Comparison of ENCODE assay signal across 9 mouse cellular contexts in genomic region chr11:67861399-67861838, GRCm38 (mm10).
DNase-seq lines count a peak whose midpoint lies in the region; ATAC-seq and TF ChIP-seq lines count a peak whose summit lies in the region.
"Had no signal": no experiment of that assay in that cellular context is flagged by ENCODE, and none has a peak within 500 bp of the region (broad histone marks: within the 10 kb centered on the region; RNA-seq: fewer than 3 reads in every experiment).

No protein-coding gene starts in this region.

- H3K36me3 ChIP-seq in kidney, embryonic 16.5 days (ENCODE audit: insufficient read depth, low read length) = no peaks in the 10 kb centered on the region
- H3K36me3 ChIP-seq in intestine, embryonic 14.5 days (ENCODE audit: control insufficient read depth, insufficient read depth, low read length) = no peaks in the 10 kb centered on the region
- H3K36me3 ChIP-seq in neural tube, embryonic 12.5 days = no peaks in the 10 kb centered on the region
- H3K36me3 ChIP-seq: stomach, embryonic 15.5 days had no signal

- no peak overlapping the region for H3K4me2 ChIP-seq in kidney, embryonic 16.5 days (replicated peaks; ENCODE audit: low read depth, low read length)
- 0 out of 2 replicates have a peak overlapping the region, but pooled peaks have one; percentile 7 for H3K4me2 ChIP-seq in intestine, embryonic 14.5 days (ENCODE audit: low read length)
- peak overlapping the region; percentile 1; the same call in 1 of the 2 replicates for H3K4me2 ChIP-seq in neural tube, embryonic 12.5 days (replicated peaks)
- H3K4me2 ChIP-seq: stomach, embryonic 15.5 days had no signal

- no peak for ATAC-seq in kidney, embryonic 16.5 days (ENCODE audit: low FRiP score, low TSS enrichment)
- ATAC-seq in intestine, embryonic 14.5 days (replicated peaks; ENCODE audit: low FRiP score, low TSS enrichment, low read depth) = no peak
- ATAC-seq in neural tube, embryonic 12.5 days (ENCODE audit: low FRiP score, low read depth) = no peak
- ATAC-seq in frontal cortex, adult (ENCODE audit: low TSS enrichment) = no peak

- TF ChIP-seq POLR2A in brain, embryonic 14.5 days (IDR thresholded peaks at IDR 0.05; ENCODE audit: borderline replicate concordance, extremely low read depth, insufficient read depth, insufficient read length, poor library complexity, severe bottlenecking) = no peak

- WGBS in kidney, embryonic 16.5 days = 10% methylated on average over 7 of the region's 7 CpGs
- WGBS in intestine, embryonic 14.5 days = 7% methylated on average over 7 of the region's 7 CpGs
- WGBS in neural tube, embryonic 12.5 days = 11% methylated on average over 7 of the region's 7 CpGs

- H3K4me1 ChIP-seq in kidney, embryonic 16.5 days (ENCODE audit: insufficient read depth, low read length) = peaks cover 13% of the 10 kb centered on the region
- H3K4me1 ChIP-seq in intestine, embryonic 14.5 days (replicated peaks; ENCODE audit: control insufficient read depth, insufficient read depth, low read length) = peaks cover 12% of the 10 kb centered on the region
- peaks cover 7% of the 10 kb centered on the region for H3K4me1 ChIP-seq in neural tube, embryonic 12.5 days

- no peaks in the 10 kb centered on the region for H3K27me3 ChIP-seq in kidney, embryonic 16.5 days (ENCODE audit: insufficient read depth, low read length)
- no peaks in the 10 kb centered on the region for H3K27me3 ChIP-seq in intestine, embryonic 14.5 days (replicated peaks; ENCODE audit: control insufficient read depth, insufficient read depth, low read length)
- no peaks in the 10 kb centered on the region for H3K27me3 ChIP-seq in neural tube, embryonic 12.5 days (replicated peaks)
- H3K27me3 ChIP-seq: stomach, embryonic 15.5 days had no signal

- TF ChIP-seq CTCF in brain, embryonic 14.5 days (IDR thresholded peaks at IDR 0.05; ENCODE audit: borderline replicate concordance, extremely low read depth, insufficient read depth, insufficient read length) = no peak

- no peak overlapping the region for H3K9ac ChIP-seq in kidney, embryonic 16.5 days (replicated peaks; ENCODE audit: low read length)
- no peak overlapping the region for H3K9ac ChIP-seq in intestine, embryonic 14.5 days (ENCODE audit: low read length)
- H3K9ac ChIP-seq in neural tube, embryonic 12.5 days = no peak overlapping the region
- H3K9ac ChIP-seq: stomach, embryonic 15.5 days had no signal

- H3K9me3 ChIP-seq in kidney, embryonic 16.5 days (ENCODE audit: low read length) = no peaks in the 10 kb centered on the region
- H3K9me3 ChIP-seq in intestine, embryonic 14.5 days (ENCODE audit: control insufficient read depth, low read length) = no peaks in the 10 kb centered on the region
- H3K9me3 ChIP-seq in neural tube, embryonic 12.5 days = no peaks in the 10 kb centered on the region
- H3K9me3 ChIP-seq: stomach, embryonic 15.5 days had no signal

- no peak for DNase-seq in kidney, adult 8-10 months
- peak; percentile 7 for DNase-seq in brain, embryonic 14.5 days (ENCODE audit: low read depth)
- peak; percentile 54 for DNase-seq in intestine, embryonic 14.5 days (ENCODE audit: low spot score)
- no peak for DNase-seq in layer of hippocampus, adult 11-12 months (ENCODE audit: low spot score)
- DNase-seq in cerebellum, postnatal 4 days (ENCODE audit: low spot score in 2 of 2) = no peak

- H3K27ac ChIP-seq in kidney, embryonic 16.5 days (ENCODE audit: low read length) = 0 out of 2 replicates have a peak overlapping the region, but pooled peaks have one; percentile 2
- no peak overlapping the region for H3K27ac ChIP-seq in intestine, embryonic 14.5 days (ENCODE audit: low read depth)
- no peak overlapping the region for H3K27ac ChIP-seq in neural tube, embryonic 12.5 days
- H3K27ac ChIP-seq: stomach, embryonic 15.5 days had no signal

- H3K4me3 ChIP-seq in kidney, embryonic 16.5 days (ENCODE audit: low read length) = no peak overlapping the region
- no peak overlapping the region for H3K4me3 ChIP-seq in intestine, embryonic 14.5 days (ENCODE audit: low read depth, low read length)
- no peak overlapping the region for H3K4me3 ChIP-seq in neural tube, embryonic 12.5 days
- H3K4me3 ChIP-seq: stomach, embryonic 15.5 days had no signal

Comparison
In these comparisons a context has a peak if more than half of its experiments do, and no peak if none do; other contexts are left out.
1. DNase-seq: peak in brain, embryonic 14.5 days (single experiment) and intestine, embryonic 14.5 days (single experiment); none in kidney, adult 8-10 months (0 of 2), layer of hippocampus, adult 11-12 months (single experiment) and cerebellum, postnatal 4 days (0 of 2).